Mouse (Mus musculus) forebrain, embryonic 15.5 days (tissue): ENCODE measurements around the gene Mcrs1. TPM values are rescaled to one million over a fixed set of nuclear protein-coding genes. Genes with fewer than 3 reads are reported as not detected.

Source experiments
- polyA plus RNA-seq: library from polyadenylated mRNA; unstranded; fragments of >200 nt; fragmentation: Nextera tagmentation; extraction: Ambion mirVana; gene quantifications from 2 replicates; pipeline ENCODE4 v1.2.1, GENCODE M21; 2015

Mcrs1 gene
- polyA plus RNA-seq, 1 experiment from 2014 or later, result 209 TPM

Other genes starting within 250 kb of the Mcrs1 start
- gene Tuba1c, start 222.1 kb downstream of the Mcrs1 start, polyA plus RNA-seq, result 45.7 and 53.5 TPM in 2 replicates
- 0.97 and 1.3 TPM in 2 replicates for gene Prph, start 196.8 kb downstream of the Mcrs1 start, polyA plus RNA-seq
- 19.8 and 24.8 TPM in 2 replicates for gene Troap, start 177.4 kb downstream of the Mcrs1 start, polyA plus RNA-seq
- 0.28 and 0.33 TPM in 2 replicates for gene C1ql4, start 164.1 kb downstream of the Mcrs1 start, polyA plus RNA-seq
- 0.46 and 0.53 TPM in 2 replicates for gene Dnajc22, start 158.8 kb downstream of the Mcrs1 start, polyA plus RNA-seq
- gene Spats2, start 126.0 kb downstream of the Mcrs1 start, polyA plus RNA-seq, result 42.9 and 43.7 TPM in 2 replicates
- 4.3 and 4.6 TPM in 2 replicates for gene Kcnh3, start 27.1 kb downstream of the Mcrs1 start, polyA plus RNA-seq
- gene Prpf40b, start 43.1 kb upstream of the Mcrs1 start, polyA plus RNA-seq, result 111 and 115 TPM in 2 replicates
- 0.23 and 0.31 TPM in 2 replicates for gene Fam186b, start 43.9 kb upstream of the Mcrs1 start, polyA plus RNA-seq
- gene Fmnl3, start 118.5 kb upstream of the Mcrs1 start, polyA plus RNA-seq, result 9.9 and 10.2 TPM in 2 replicates
- 250 and 263 TPM in 2 replicates for gene Tmbim6, start 140.9 kb upstream of the Mcrs1 start, polyA plus RNA-seq
- 11.0 and 12.4 TPM in 2 replicates for gene Nckap5l, start 205.8 kb upstream of the Mcrs1 start, polyA plus RNA-seq
- gene Bcdin3d, start 222.8 kb upstream of the Mcrs1 start, polyA plus RNA-seq, result 24.7 and 25.5 TPM in 2 replicates